Mouse (Mus musculus) neural tube, embryonic 15.5 days (tissue): ENCODE data around the gene Lrrk1. TPM values are rescaled to one million over a fixed set of nuclear protein-coding genes. Genes with fewer than 3 reads are reported as not detected.
A peak's percentile ranks its signal among the peaks of the same experiment; 100 is the strongest.

Experiments used
- ATAC-seq: fragments of 200-750 bp; cut with Nextera tagmentation; 2 replicates; pipeline ENCODE4 v1.8.0; 2017; ENCODE audit warnings: mild to moderate bottlenecking, moderate TSS enrichment, moderate library complexity; ENCODE audit not compliant: low FRiP score
- H3K27ac ChIP-seq: fragments of 300-500 bp; sonication (generic); replicated peaks from 2 replicates; pipeline ENCODE4 v1.5.1; 2015; ENCODE audit warnings: mild to moderate bottlenecking, inconsistent platforms
- H3K27me3 ChIP-seq: fragments of 300-500 bp; sonication (generic); replicated peaks from 2 replicates; pipeline ENCODE4 v1.6.1; 2015; ENCODE audit warnings: inconsistent platforms
- H3K36me3 ChIP-seq: fragments of 300-500 bp; sonication (generic); 2 replicates; pipeline ENCODE4 v1.6.1; 2015; ENCODE audit warnings: inconsistent platforms
- H3K4me1 ChIP-seq: fragments of 300-500 bp; sonication (generic); 2 replicates; pipeline ENCODE4 v1.6.1; 2015; ENCODE audit warnings: inconsistent platforms
- H3K4me2 ChIP-seq: fragments of 300-500 bp; sonication (generic); 2 replicates; pipeline ENCODE4 v1.6.1; 2015; ENCODE audit warnings: inconsistent platforms, mild to moderate bottlenecking, moderate library complexity
- H3K4me3 ChIP-seq: fragments of 300-500 bp; sonication (generic); replicated peaks from 2 replicates; pipeline ENCODE4 v1.5.1; 2015; ENCODE audit warnings: mild to moderate bottlenecking, inconsistent platforms
- H3K9ac ChIP-seq: fragments of 300-500 bp; sonication (generic); replicated peaks from 2 replicates; pipeline ENCODE4 v1.6.1; 2015; ENCODE audit warnings: mild to moderate bottlenecking, inconsistent platforms
- H3K9me3 ChIP-seq: fragments of 300-500 bp; sonication (generic); replicated peaks from 2 replicates; pipeline ENCODE4 v1.6.1; 2016; ENCODE audit warnings: inconsistent platforms
- WGBS: fragments of 180-500 bp; shearing (Covaris S2); methylation state at CpG from one replicate; pipeline ENCODE4 v1.1.7; 2015; ENCODE audit warnings: mixed read lengths; 5-methylcytosine and 5-hydroxymethylcytosine counted together
- polyA plus RNA-seq: library from polyadenylated mRNA; unstranded; fragments of >200 nt; fragmentation: Nextera tagmentation; extraction: Ambion mirVana; gene quantifications from 2 replicates; pipeline ENCODE4 v1.2.1, GENCODE M21; 2015

Gene Lrrk1
- polyA plus RNA-seq, 1 experiment from 2014 or later: 5.1 TPM

DNA sequence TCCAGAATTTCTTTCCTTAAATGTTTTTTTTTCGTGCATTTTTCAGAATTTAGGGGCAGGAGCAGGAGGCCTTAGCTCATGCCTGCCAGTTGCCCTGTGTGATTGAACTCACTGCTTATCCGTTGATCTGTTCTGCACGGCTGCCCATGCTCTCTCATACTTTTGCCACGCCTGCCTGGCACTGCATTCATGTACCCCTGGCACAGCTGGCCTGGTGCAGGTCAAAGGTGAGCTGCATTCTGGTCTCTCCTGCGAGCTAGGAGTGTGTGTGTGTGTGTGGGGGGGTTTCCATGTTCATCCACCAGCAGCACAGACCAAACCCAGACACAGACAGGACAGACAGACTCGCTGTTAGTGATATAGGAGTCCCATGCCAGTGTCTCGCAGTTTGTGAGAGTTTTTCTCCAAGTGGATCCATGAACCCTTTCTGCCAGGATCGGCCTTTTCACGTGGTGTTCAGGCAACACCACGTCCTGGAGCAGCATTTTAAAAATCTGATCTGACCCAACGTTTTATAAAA is 141.4 kb downstream of the Lrrk1 start:
- 27% methylated on average over 11 of the region's 11 CpGs for WGBS
- no peak for ATAC-seq

DNA sequence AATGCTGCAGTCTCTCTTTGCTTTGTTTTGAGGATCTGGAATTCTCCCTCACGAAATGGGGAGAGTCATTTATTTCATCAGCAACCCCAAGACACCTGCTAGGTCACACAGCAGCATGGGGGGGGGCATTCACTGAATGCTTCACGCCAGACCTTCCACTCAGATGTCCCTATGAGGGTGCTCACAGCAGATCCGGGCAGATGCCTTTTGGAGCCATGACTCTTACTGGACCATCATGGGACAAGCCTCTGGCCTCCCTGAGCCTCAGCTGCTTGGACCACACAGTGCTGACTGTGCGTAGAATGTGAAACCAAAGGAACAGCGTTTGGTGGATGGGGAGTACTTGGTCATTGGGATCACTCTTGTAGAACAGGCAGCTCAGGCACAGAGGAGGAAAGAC is 142.5 kb downstream of the Lrrk1 start:
- ATAC-seq: no peak
- no peak overlapping the region for H3K27ac ChIP-seq
- H3K27me3 ChIP-seq: no peaks in the 10 kb centered on the region
- peaks cover 26% of the 10 kb centered on the region for H3K4me1 ChIP-seq
- no peak overlapping the region for H3K4me3 ChIP-seq
- no peak overlapping the region for H3K9ac ChIP-seq
- no peak overlapping the region for H3K4me2 ChIP-seq
- H3K36me3 ChIP-seq: no peaks in the 10 kb centered on the region
- WGBS: 75% methylated on average over 5 of the region's 5 CpGs
- H3K9me3 ChIP-seq: no peaks in the 10 kb centered on the region

More for the DNA sequence above, 141.4 kb downstream of the Lrrk1 start:
- Histone ChIP-seq H3K4me1 (peaks cover 26% of the 10 kb centered on the region), H3K9me3 (no peaks in the 10 kb centered on the region), H3K27ac (peak overlapping the region; percentile 78), H3K4me3 (no peak overlapping the region), H3K4me2 (no peak overlapping the region), H3K27me3 (no peaks in the 10 kb centered on the region), H3K9ac (no peak overlapping the region), H3K36me3 (no peaks in the 10 kb centered on the region)

- no peak overlapping the region for H3K27ac ChIP-seq
- H3K4me1 ChIP-seq: peaks cover 26% of the 10 kb centered on the region
- H3K4me3 ChIP-seq: no peak overlapping the region
- H3K9ac ChIP-seq: no peak overlapping the region
- no peak for ATAC-seq
- H3K27me3 ChIP-seq: no peaks in the 10 kb centered on the region
- WGBS: 75% methylated on average over 7 of the region's 7 CpGs
- no peak overlapping the region for H3K4me2 ChIP-seq
- H3K36me3 ChIP-seq: no peaks in the 10 kb centered on the region
- H3K9me3 ChIP-seq: no peaks in the 10 kb centered on the region
Measured at GRCm38 (mm10) chr7:66243766-66244325, 144.3 kb downstream of the Lrrk1 start.

DNA sequence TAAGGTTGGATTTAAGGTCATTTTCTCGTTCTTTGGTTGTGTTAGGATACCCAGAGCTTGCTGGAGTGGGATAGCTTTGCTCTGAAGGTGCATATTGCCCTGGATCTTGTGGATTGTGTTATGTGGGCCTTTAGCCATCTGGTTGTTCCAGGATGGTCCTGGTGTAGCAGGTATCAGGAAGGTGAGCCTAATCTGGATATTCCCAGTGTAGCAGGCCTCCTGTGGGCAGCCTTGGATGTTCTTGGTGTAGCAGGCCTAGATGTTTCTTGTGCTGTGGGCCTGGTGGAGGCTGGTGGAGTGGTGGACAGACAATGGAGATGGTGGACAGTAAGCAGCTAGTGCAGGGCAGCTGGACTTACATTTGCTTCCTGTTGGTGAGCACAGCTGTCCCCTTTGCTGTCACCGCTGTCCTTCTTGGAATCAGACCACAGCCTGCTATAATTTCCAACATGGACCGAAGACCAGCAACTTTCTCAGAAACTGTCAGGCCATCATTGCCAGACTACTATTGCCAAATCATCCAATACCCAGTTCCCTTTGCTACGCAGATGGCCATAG is 146.2 kb downstream of the Lrrk1 start:
- no peak overlapping the region for H3K4me3 ChIP-seq
- WGBS: 95% methylated on average over 4 of the region's 4 CpGs
- no peak for ATAC-seq

GRCm38 (mm10) chr7:66238157-66238556 is 150.0 kb downstream of the Lrrk1 start:
- ATAC-seq: no peak
- Histone ChIP-seq H3K9ac (no peak overlapping the region), H3K27ac (no peak overlapping the region), H3K4me3 (no peak overlapping the region), H3K36me3 (no peaks in the 10 kb centered on the region), H3K9me3 (no peaks in the 10 kb centered on the region), H3K4me2 (no peak overlapping the region), H3K4me1 (no peaks in the 10 kb centered on the region), H3K27me3 (no peaks in the 10 kb centered on the region)
- 96% methylated on average over 3 of the region's 3 CpGs for WGBS

More for the DNA sequence above, 146.2 kb downstream of the Lrrk1 start:
- Histone ChIP-seq H3K27ac (no peak overlapping the region), H3K36me3 (no peaks in the 10 kb centered on the region), H3K9me3 (no peaks in the 10 kb centered on the region), H3K27me3 (no peaks in the 10 kb centered on the region), H3K4me2 (no peak overlapping the region), H3K4me1 (peaks cover 7% of the 10 kb centered on the region), H3K9ac (no peak overlapping the region)

GRCm38 (mm10) chr7:66233947-66234516 is 154.1 kb downstream of the Lrrk1 start:
- no peak overlapping the region for H3K27ac ChIP-seq
- H3K9ac ChIP-seq: no peak overlapping the region
- no peak overlapping the region for H3K4me3 ChIP-seq
- 66% methylated on average over 6 of the region's 6 CpGs for WGBS
- no peaks in the 10 kb centered on the region for H3K27me3 ChIP-seq
- H3K4me2 ChIP-seq: no peak overlapping the region
- H3K9me3 ChIP-seq: no peaks in the 10 kb centered on the region
- H3K4me1 ChIP-seq: peaks cover 26% of the 10 kb centered on the region
- ATAC-seq: no peak
- H3K36me3 ChIP-seq: no peaks in the 10 kb centered on the region

DNA sequence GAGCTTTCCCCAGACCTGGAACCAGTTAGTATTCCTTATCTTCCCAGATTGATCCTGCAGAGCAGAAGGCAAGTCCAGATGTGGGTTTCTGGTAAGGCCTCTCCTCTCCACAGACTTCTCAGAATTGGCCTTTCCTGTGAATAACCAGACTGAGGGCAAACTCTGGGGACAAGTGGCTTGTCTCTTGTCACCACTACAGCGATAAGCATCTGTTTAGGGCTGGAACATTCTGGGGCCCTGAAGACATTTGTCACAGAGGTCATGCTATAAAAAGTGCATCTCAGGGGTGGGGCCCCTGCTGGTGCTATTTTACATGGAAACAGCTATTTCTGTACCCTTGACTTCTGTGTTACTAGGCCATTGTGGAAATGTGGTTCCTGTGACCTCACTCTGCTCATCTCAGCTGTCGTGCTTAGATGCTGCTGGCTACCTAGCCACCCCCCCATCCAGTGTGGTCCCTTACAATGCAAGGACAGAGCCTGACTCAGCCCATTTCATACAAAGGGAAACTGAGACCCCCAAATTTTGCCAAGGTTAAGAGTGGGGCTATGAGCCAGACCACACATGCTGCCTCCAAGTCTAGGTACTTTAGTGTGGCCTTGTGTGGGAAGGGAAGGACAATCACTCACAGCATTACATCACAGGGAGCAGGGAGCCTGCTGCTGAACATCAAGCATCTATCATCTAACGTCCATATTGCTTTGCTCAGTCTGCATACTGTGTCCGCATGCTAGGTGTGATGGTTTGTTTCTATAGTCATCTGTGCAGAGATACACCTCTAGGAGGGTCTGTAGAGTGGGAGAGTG is 154.8 kb downstream of the Lrrk1 start:
- ATAC-seq: no peak
- Histone ChIP-seq H3K27me3 (no peaks in the 10 kb centered on the region), H3K9ac (no peak overlapping the region), H3K4me2 (no peak overlapping the region), H3K9me3 (no peaks in the 10 kb centered on the region), H3K27ac (no peak overlapping the region), H3K4me3 (no peak overlapping the region), H3K36me3 (no peaks in the 10 kb centered on the region), H3K4me1 (peaks cover 26% of the 10 kb centered on the region)
- 77% methylated on average over 4 of the region's 4 CpGs for WGBS

DNA sequence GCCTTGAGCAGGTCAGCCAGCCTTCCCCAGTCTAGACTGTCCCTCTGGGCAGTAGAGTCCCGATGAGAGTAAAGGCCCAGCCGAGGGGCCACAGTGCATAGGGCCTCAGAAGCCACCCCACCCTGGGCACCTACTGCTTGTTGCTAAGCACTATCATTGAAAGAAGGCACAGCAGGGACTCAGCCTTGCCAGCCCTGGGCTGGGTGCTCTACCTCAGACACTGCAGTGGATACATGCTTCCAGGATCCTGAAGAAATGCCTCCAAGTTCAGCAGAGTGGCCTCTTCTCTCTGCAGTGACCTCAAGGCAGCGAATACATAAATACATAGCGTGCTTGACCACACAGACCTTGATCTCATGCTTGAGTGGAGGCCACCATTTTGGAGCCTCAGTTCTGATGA is 156.3 kb downstream of the Lrrk1 start:
- H3K4me1 ChIP-seq: peaks cover 26% of the 10 kb centered on the region
- no peaks in the 10 kb centered on the region for H3K27me3 ChIP-seq
- WGBS: 62% methylated on average over 4 of the region's 4 CpGs
- H3K27ac ChIP-seq: peak overlapping the region; percentile 79
- ATAC-seq: no peak
- H3K9ac ChIP-seq: no peak overlapping the region
- no peak overlapping the region for H3K4me3 ChIP-seq
- H3K36me3 ChIP-seq: no peaks in the 10 kb centered on the region
- no peak overlapping the region for H3K4me2 ChIP-seq
- no peaks in the 10 kb centered on the region for H3K9me3 ChIP-seq

DNA sequence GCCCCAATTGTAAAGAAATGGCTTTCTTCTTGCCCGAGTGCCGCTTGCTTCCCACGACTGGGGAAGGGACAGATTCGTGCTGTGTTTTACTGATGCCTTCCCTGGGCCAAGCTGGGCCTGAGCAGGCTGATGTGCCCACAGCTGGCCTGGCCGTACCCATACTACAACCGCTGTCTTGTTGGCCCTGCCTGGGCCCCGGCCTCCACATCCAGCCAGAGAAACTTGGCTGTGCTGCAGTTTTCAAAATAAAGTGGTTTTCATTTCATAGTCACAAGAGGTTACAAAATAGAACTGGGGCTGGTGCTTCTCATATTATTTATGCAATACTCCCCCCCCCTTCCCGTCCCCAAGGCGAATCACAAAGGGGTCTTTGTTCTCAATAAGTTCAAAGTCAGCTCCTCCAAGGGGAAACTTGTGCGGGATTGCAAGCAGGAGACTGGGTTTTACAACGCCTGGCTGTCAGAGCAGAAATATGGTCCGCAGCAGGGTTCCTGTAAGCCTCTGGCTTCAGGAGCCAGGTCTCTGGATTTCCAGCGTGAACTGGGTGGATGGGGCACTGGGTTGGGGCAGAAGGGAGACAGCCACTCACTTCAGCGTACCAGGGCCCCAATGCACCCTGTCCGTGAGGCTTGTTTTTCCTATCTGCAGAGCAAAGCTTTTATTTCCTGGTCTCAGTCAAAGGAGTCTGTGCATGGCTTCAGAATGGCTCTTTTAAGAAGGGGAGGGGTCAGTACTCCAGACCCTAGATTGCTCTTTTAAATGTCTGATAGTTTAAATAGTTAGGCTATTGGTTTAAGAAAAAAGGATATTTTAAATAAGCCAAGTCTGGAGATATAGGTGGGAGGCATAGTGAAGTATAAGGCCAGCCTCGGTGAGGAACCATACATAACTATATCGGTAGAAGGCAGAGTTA is 157.3 kb downstream of the Lrrk1 start:
- no peak overlapping the region for H3K9ac ChIP-seq
- peak; percentile 77 for ATAC-seq
- no peak overlapping the region for H3K4me2 ChIP-seq
- no peaks in the 10 kb centered on the region for H3K36me3 ChIP-seq
- no peak overlapping the region for H3K4me3 ChIP-seq
- WGBS: 14% methylated on average over 17 of the region's 17 CpGs
- H3K9me3 ChIP-seq: no peaks in the 10 kb centered on the region
- H3K4me1 ChIP-seq: peaks cover 26% of the 10 kb centered on the region
- H3K27ac ChIP-seq: peak overlapping the region; percentile 79
- no peaks in the 10 kb centered on the region for H3K27me3 ChIP-seq

DNA sequence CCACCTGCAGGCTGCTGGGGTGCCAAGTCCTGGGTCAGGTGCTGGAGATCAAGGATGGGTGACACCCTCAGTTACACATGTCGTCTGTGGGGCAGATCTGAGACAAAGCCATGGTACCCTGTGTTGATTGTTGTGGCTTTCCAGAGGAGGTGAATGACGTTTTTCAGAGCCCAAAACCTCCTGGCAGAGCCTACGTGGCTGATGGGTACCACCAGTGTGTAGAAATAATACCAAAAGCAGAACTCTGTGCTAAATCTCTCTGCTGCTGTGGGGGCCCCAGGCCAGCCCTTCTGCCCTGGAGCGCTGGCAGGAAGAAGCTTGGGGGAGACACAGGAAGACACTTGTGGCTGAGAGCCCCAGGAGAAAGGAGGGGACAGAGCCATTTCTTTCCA is 157.9 kb downstream of the Lrrk1 start:
- Histone ChIP-seq H3K27me3 (no peaks in the 10 kb centered on the region), H3K27ac (peak overlapping the region; percentile 79), H3K9ac (no peak overlapping the region), H3K4me1 (peaks cover 26% of the 10 kb centered on the region), H3K4me3 (no peak overlapping the region), H3K4me2 (no peak overlapping the region), H3K36me3 (no peaks in the 10 kb centered on the region), H3K9me3 (no peaks in the 10 kb centered on the region)
- 20% methylated on average over 4 of the region's 4 CpGs for WGBS
- peak; percentile 6; the same call in 1 of the 2 replicates for ATAC-seq

DNA sequence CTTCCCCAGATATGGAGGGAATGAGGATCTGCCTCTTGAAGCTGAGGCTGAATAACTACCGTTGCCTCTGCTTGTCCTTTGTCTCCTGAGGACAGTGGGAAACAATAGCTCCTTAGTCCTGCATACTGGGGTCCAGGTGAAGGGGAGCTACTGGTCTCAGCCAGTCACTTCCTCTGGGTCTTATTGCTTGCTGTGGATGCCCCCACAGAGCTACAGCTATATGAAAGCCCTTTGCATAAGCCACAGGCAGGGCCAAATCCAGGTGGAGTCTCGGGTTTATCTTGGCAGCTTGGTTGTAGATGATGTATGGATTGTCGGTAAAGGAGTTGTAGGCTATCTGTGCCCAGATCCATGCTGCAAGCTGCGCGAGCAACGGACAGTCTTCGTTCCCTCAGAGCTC is 158.7 kb downstream of the Lrrk1 start:
- no peak overlapping the region for H3K4me2 ChIP-seq
- H3K27ac ChIP-seq: peak overlapping the region; percentile 79
- WGBS: 54% methylated on average over 7 of the region's 7 CpGs
- no peak overlapping the region for H3K9ac ChIP-seq
- H3K4me1 ChIP-seq: peaks cover 26% of the 10 kb centered on the region
- ATAC-seq: no peak
- H3K36me3 ChIP-seq: no peaks in the 10 kb centered on the region
- no peaks in the 10 kb centered on the region for H3K27me3 ChIP-seq
- no peaks in the 10 kb centered on the region for H3K9me3 ChIP-seq
- no peak overlapping the region for H3K4me3 ChIP-seq
